Mouse (Mus musculus): ENCODE measurements at regions not wholly inside any gene's neighbourhood (a gene's known extent, or its start where the extent isn't known, plus 50 kb on each side); places are given as distances from the start of the nearest gene placed in this dataset.
A peak's percentile ranks its signal among the peaks of the same experiment; 100 is the strongest.
"Not testable (repeated sequence)": the region's sequence is repeated elsewhere in the genome, so short reads cannot be mapped to it uniquely, and the experiment has no call there.

- no peak for DNase-seq (ENCODE audit: low read depth)
These were observed 150.0 kb downstream of the Kcnrg start for GRCm38 (mm10) chr14:61757086-61757822.

DNA sequence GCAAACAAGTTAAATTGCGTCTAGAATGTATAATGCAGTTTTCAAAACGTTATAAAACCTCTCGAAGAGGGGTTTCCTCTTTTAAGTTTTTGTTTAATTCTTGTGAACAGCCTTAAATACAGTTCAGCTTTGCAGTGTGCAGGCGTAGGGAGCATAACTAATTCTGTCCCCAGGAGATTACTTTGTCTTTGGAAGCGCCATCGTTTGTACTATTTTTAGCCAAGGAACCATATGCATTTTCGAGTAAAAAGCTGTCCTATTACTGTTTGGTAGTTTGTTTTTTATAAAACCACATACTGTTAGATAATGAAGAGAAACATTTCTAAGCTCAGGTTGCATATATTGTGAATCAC is 150.5 kb downstream of the Kcnrg start:
- DNase-seq (ENCODE audit: low read depth) = no peak

GRCm38 (mm10) chr14:61758586-61758985 is 151.3 kb downstream of the Kcnrg start:
- no peak for DNase-seq (ENCODE audit: low read depth)

DNA sequence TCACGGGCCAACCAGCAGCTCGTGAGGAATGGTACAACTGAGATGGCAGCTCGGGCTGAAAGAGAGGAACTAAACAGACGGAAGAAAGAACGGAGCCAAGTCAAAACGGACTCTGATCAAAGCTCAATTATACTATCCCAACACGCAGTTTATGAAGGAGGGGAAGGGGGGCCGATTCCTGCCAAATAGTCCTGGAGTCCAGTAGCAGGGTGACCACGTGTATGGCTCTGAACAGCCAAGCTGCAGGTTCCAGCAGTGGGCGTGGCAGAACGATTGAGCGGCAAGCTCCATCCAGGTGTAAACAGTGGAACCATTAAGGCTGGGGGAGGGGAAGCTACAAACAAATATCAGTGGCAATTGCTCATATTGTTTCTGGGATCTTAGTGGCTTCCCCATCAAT is 152.9 kb downstream of the Kcnrg start:
- DNase-seq (ENCODE audit: low read depth) = not testable (repeated sequence)

- no peak for DNase-seq (ENCODE audit: low read depth)
These were observed 154.8 kb downstream of the Kcnrg start for GRCm38 (mm10) chr14:61762076-61762475.

DNA sequence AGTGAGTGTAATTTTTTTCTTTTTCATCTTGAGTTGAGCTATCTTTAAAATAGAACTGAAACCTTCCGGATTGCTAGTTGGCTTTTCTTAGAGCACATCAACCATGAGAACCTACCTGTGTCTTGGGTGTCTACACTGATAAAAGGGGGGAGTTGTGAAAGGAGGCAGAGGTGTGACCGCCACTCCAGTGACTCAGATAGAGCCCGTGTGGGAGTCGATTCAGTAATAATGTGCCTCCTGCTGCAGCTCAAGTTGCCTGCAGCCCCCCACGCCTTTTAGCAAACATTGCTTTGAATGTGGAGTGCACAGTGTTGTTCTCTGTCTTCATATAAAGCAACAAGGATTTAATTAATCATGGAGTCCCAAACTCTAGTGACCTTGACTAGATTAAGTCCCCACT is 162.6 kb downstream of the Kcnrg start:
- no peak for DNase-seq (ENCODE audit: low read depth)

GRCm38 (mm10) chr14:61774171-61774570 is 166.9 kb downstream of the Kcnrg start:
- DNase-seq (ENCODE audit: low read depth) = no peak

DNA sequence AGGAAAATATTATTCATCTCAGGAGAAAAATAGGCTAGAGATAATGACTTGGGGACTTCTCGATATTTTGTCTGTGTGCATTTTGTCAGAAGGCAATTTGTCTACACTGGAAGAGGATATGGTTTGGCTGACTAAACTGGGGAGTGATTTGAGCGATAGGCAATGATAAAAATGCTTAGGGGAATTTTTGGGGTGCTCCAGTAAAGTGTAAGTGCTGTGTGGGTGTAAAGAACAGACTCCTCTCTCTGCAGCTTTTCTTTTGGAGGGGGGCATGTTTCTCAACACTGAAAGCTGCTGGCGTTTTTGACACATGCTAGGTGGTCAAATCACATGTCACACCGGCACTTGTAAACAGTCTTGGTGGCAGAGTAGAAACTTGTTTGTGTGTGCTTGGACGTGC is 171.4 kb downstream of the Kcnrg start:
- DNase-seq (ENCODE audit: low read depth) = no peak

- DNase-seq (ENCODE audit: low read depth) = no peak
These were observed 175.9 kb downstream of the Kcnrg start for GRCm38 (mm10) chr14:61783206-61783605.

DNA sequence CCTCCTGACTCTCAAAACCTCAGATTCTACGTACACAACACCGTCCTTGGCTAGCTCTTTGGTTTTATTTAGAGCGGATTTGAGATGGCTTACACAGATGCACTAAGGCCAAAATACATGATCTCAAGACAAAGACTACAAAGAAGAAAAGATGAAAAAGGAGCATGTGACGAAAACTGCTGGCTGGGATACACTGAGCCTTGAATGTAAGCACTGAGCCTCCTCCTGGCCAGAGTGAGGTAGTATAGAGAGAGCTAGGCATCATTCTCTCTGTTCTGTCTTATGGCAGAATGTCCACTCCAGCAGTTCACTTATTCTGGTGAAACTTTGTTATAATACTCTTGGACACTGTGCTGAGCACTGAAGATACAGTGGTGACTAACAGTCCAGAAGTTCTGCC is 177.4 kb downstream of the Kcnrg start:
- DNase-seq (ENCODE audit: low read depth) = peak; percentile 26

DNA sequence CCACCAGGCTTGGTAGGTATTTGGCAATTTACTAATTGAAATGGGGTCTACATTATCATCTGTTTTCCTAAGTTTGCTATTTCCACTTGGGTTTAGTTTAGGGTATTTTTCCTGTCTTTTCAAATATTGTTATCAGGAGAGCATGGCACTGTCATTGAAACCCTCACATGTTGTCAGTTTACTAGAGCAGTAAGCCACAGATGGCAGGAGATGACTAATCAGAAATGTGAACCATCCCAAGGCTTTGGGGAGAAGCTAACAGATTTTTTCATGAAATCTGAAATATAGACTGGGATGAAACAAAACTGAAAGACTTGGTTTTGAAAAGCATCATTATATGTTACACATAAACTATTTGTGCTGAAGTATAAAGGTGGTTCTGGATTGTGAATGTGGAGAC is 178.8 kb downstream of the Kcnrg start:
- DNase-seq (ENCODE audit: low read depth) = no peak

DNA sequence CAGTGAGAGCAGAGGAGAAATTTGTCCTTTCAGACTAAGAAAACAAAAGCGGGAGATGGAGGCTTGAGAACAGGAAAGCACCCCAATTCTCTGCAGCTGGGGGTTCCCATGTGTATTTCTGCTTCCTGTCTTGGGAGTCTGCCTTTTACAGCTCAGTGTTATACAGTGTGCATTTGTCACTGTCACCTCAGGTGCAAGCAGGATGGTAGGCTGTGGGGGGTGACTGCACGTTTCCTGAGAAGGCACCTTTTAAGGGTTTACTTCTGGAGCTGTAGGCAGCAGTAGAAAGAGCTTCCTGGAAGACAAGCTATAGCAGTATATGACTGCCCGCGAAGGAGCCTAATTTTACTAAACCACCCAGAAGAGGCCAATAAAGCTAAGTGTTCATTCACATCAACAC is 180.5 kb downstream of the Kcnrg start:
- DNase-seq (ENCODE audit: low read depth) = peak; percentile 54

GRCm38 (mm10) chr14:61788998-61789790 is 181.9 kb downstream of the Kcnrg start:
- no peak for DNase-seq (ENCODE audit: low read depth)

- no peak for DNase-seq (ENCODE audit: low read depth)
These were observed 188.9 kb downstream of the Kcnrg start for GRCm38 (mm10) chr14:61795976-61796645.

- no peak for DNase-seq (ENCODE audit: low read depth)
These were observed 189.4 kb downstream of the Kcnrg start for GRCm38 (mm10) chr14:61796671-61797070.

- DNase-seq (ENCODE audit: low read depth) = no peak
These were observed 196.2 kb downstream of the Kcnrg start for GRCm38 (mm10) chr14:61803421-61803925.

DNA sequence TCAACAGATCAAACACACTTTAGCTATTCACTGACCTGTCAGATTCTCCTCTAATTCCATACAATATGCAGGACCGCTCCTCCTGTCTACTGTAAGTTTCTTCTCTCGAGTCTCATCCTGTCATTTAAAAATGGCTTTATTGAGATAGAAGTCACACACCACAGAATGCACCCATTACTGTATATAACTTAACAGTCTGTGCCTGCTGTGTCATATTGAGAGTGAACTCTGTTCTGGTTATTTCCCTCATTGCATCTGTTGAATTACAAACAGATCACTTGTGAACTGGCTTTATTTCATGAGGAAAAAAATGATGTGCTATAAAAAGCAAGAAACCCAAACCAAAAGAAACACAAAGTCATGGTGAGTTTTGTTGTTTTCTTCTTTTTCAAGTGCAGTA is 198.2 kb downstream of the Kcnrg start:
- no peak for DNase-seq (ENCODE audit: low read depth)

DNA sequence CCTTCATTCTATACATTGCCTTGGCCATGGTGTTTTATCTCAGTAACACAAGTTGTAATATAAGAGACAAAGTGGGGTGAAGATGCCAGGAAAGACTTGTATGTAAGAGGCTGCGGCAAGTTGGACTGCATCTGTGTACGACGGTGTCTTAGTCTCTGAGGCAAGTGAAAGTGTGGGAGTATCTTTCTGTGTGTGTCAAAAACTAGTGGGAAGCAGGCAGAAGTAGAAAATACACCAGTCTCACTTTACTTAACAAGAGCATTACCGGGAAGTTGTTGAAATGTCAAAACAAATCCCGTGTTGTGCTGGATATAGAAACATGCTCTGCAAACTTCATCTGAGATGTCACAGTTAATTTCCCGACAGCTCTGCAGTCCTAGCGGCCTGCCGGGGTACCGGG is 200.9 kb downstream of the Kcnrg start:
- DNase-seq (ENCODE audit: low read depth) = no peak

DNA sequence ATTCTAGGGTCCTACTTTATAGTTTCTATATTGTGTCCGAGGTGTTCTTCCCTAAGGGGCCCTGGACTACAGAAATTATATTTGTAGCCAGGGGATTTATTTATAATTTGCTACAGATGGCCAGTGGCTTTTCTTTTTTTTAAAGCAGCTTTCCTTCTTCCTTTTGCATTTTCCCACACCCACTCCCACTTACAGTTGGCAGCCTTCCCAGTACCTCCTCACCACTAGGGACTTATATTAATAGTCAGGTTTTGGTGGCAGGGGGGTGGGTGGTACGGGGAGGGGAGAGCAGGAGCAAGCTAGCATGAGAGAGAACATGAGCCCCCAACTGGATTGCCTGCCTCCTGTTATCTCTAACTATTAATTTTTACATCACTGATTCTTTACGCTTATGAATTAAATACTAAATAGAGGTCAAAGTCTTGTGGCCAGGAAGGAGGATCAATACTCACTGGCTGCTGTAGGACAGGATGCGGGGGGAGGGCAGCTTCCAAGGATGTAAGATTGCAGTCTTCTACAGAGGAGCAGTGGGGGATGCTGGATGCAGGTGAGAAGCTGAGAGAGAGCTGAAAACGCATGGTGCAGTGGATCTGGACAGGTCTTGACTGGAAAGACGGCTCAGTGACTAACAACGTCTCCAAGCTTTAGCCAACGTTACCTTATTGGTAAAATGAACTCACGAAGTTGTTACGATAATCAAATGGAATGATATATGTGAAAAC is 202.6 kb downstream of the Kcnrg start:
- DNase-seq (ENCODE audit: low read depth) = no peak

DNA sequence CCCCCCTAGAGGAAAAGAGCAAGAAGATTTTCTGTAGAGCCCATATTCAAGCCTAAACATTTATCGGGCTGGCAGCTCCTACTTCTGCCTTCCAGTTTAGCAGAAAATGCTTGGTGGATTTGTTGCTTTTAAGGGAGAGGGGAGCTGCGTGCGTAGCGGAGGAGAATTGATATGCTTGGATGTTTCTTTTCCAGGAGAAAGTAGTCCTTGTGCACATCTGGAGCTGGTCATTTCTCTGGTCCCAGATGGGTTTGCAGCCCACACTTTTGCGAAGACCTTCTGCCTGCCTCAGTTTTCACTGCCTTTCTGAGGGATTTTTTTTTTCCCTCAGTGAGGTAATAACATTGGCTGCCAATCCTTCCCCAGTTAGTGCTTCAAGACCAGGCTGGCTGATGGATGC is 203.6 kb downstream of the Kcnrg start:
- DNase-seq (ENCODE audit: low read depth) = no peak

DNA sequence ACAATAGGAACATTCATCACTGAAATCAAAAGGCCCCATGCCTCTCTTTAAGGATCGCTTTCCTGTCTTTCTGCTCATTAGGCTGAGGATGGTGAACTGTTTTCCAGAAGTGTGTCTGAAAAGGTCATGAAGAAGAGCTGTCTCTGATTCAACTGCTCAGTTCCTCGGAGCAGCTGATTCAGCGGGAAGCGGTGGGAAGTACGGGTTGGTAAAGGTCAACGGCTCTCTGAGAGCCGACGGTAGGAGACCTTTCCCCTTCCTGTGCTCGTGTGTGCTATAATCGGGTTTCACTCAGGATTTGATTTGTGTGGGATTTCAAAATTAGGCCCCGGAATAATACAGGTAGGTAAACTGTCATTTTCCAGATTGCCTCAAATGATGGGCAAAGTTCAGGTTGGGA is 210.5 kb downstream of the Kcnrg start:
- no peak for DNase-seq (ENCODE audit: low read depth)

DNA sequence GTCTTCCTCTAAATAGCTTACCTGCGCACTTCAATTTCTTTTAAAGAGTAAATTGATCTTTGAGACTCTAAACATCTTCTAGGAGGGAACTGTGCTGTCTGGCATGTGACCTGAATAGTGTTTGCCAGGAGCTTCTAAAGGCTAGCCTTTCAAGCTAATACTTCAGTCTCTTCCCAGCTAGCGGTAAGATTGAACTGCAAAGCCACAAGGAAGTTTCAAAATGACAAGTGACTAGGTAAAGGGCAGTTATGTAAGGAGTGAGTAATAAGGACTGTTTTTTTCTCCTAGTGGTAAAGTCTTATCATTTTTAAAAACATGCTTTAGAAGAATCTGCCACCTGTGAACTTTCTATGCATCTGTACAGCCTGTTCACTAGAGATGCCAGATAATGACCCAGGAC is 211.1 kb downstream of the Kcnrg start:
- DNase-seq (ENCODE audit: low read depth) = peak; percentile 15

Measured in naive thymus-derived CD4-positive, alpha-beta T cell, adult 2 months (primary cell).